Mouse (Mus musculus): Measurements from ENCODE around the gene Capza1. TPM values are rescaled to one million over a fixed set of nuclear protein-coding genes. Genes with fewer than 3 reads are reported as not detected.
A peak's percentile ranks its signal among the peaks of the same experiment; 100 is the strongest.

Capza1 gene
- polyA plus RNA-seq, 1 experiment from 2014 or later, result 196 TPM

GRCm38 (mm10) chr3:104790401-104790937 is 73.8 kb downstream of the Capza1 start:
- no peak for ATAC-seq (ENCODE audit: insufficient number of reproducible peaks, insufficient read depth, low FRiP score, low read depth)
- H3K27ac ChIP-seq (ENCODE audit: low read length), result peak overlapping the region; percentile 84
- peak overlapping the region; percentile 89 for H3K4me2 ChIP-seq (replicated peaks; ENCODE audit: low read depth, low read length)
- H3K4me3 ChIP-seq (ENCODE audit: low read depth, low read length), result peak overlapping the region; percentile 60
- WGBS, result 12% methylated on average over 6 of the region's 6 CpGs
- H3K9ac ChIP-seq (replicated peaks; ENCODE audit: low read depth, low read length), result peak overlapping the region; percentile 66
- peaks cover 21% of the 10 kb centered on the region for H3K36me3 ChIP-seq (ENCODE audit: control insufficient read depth, insufficient read depth, low read length)
- H3K27me3 ChIP-seq (ENCODE audit: control insufficient read depth, insufficient read depth, low read length), result no peaks in the 10 kb centered on the region
- peaks cover 52% of the 10 kb centered on the region for H3K4me1 ChIP-seq (ENCODE audit: control insufficient read depth, insufficient read depth, low read length)
- no peaks in the 10 kb centered on the region for H3K9me3 ChIP-seq (ENCODE audit: control insufficient read depth, low read depth, low read length)

DNA sequence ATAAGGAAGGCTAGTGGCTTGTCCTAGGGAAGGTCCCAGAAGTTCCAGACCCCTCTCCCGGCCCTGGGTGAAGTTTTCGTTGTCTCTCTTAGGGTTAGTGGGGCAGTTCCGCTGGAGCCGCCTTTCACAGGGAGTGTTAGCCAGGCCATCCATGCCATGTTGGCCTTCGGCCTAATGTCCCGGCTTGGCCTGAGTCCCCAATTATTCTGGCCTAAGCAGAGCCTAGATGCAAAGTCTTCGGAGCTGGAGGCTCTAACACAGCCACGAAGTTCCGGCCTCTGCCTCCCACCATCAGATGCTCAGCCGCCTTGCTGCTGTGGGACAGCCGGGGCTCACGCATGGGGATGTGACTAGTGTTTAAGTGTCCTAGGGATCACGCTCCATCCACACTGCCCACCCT is 74.5 kb downstream of the Capza1 start:
- peak overlapping the region; percentile 84 for H3K27ac ChIP-seq (ENCODE audit: low read length)
- H3K4me1 ChIP-seq (ENCODE audit: control insufficient read depth, insufficient read depth, low read length), result peaks cover 45% of the 10 kb centered on the region
- ATAC-seq (ENCODE audit: insufficient number of reproducible peaks, insufficient read depth, low FRiP score, low read depth), result no peak
- WGBS, result 23% methylated on average over 13 of the region's 13 CpGs
- peak overlapping the region; percentile 66 for H3K9ac ChIP-seq (replicated peaks; ENCODE audit: low read depth, low read length)
- peaks cover 18% of the 10 kb centered on the region; the same call in 1 of the 2 replicates for H3K36me3 ChIP-seq (ENCODE audit: control insufficient read depth, insufficient read depth, low read length)
- H3K9me3 ChIP-seq (ENCODE audit: control insufficient read depth, low read depth, low read length), result no peaks in the 10 kb centered on the region
- no peaks in the 10 kb centered on the region for H3K27me3 ChIP-seq (ENCODE audit: control insufficient read depth, insufficient read depth, low read length)
- H3K4me2 ChIP-seq (replicated peaks; ENCODE audit: low read depth, low read length), result peak overlapping the region; percentile 89
- peak overlapping the region; percentile 60 for H3K4me3 ChIP-seq (ENCODE audit: low read depth, low read length)

GRCm38 (mm10) chr3:104789312-104789605 is 75.0 kb downstream of the Capza1 start:
- no peaks in the 10 kb centered on the region for H3K27me3 ChIP-seq (ENCODE audit: control insufficient read depth, insufficient read depth, low read length)
- no peaks in the 10 kb centered on the region for H3K9me3 ChIP-seq (ENCODE audit: control insufficient read depth, low read depth, low read length)
- H3K27ac ChIP-seq (ENCODE audit: low read length), result peak overlapping the region; percentile 84
- H3K36me3 ChIP-seq (ENCODE audit: control insufficient read depth, insufficient read depth, low read length), result peaks cover 18% of the 10 kb centered on the region; the same call in 1 of the 2 replicates
- peak overlapping the region; percentile 89 for H3K4me2 ChIP-seq (replicated peaks; ENCODE audit: low read depth, low read length)
- peaks cover 41% of the 10 kb centered on the region for H3K4me1 ChIP-seq (ENCODE audit: control insufficient read depth, insufficient read depth, low read length)
- H3K4me3 ChIP-seq (ENCODE audit: low read depth, low read length), result peak overlapping the region; percentile 60
- WGBS, result 4% methylated on average over 10 of the region's 10 CpGs
- peak; percentile 3; the same call in 1 of the 2 replicates for ATAC-seq (ENCODE audit: insufficient number of reproducible peaks, insufficient read depth, low FRiP score, low read depth)
- peak overlapping the region; percentile 66 for H3K9ac ChIP-seq (replicated peaks; ENCODE audit: low read depth, low read length)

- H3K36me3 ChIP-seq (ENCODE audit: control insufficient read depth, insufficient read depth, low read length), result peaks cover 18% of the 10 kb centered on the region; the same call in 1 of the 2 replicates
- peak; percentile 91 for ATAC-seq (ENCODE audit: insufficient number of reproducible peaks, insufficient read depth, low FRiP score, low read depth)
- peak overlapping the region; percentile 66 for H3K9ac ChIP-seq (replicated peaks; ENCODE audit: low read depth, low read length)
- H3K27me3 ChIP-seq (ENCODE audit: control insufficient read depth, insufficient read depth, low read length), result no peaks in the 10 kb centered on the region
- H3K4me3 ChIP-seq (ENCODE audit: low read depth, low read length), result peak overlapping the region; percentile 60
- WGBS, result under 1% methylated on average over 52 of the region's 52 CpGs
- H3K27ac ChIP-seq (ENCODE audit: low read length), result peak overlapping the region; percentile 84
- H3K9me3 ChIP-seq (ENCODE audit: control insufficient read depth, low read depth, low read length), result no peaks in the 10 kb centered on the region
- peak overlapping the region; percentile 89 for H3K4me2 ChIP-seq (replicated peaks; ENCODE audit: low read depth, low read length)
- H3K4me1 ChIP-seq (ENCODE audit: control insufficient read depth, insufficient read depth, low read length), result peaks cover 36% of the 10 kb centered on the region
Observed at GRCm38 (mm10) chr3:104788561-104789311, 75.6 kb downstream of the Capza1 start.

DNA sequence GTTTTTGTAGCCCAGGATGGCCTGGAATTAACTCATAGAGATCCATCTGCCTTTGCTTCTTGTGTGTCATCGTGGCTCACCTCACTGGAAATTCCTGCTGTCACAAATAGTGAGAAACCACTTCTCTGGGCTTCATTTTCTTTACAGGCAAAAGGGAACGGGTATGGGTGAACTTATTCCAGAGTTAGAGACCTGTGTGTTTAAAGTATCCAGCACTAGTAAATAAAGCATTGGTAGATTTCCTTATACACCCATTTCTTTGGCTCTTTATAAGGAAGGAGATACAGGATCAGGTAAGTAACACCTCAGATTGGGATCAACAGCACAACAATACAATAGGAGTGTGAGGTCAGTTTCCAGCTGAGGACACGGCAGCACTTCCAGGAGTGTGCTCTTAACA is 76.2 kb downstream of the Capza1 start, which contains the start of gene Rhoc:
Gene Rhoc, plus strand, starts transcription at position 301 of the 400 bp plus-strand sequence.
- 25% methylated on average over 3 of the region's 3 CpGs for WGBS
- H3K36me3 ChIP-seq (ENCODE audit: control insufficient read depth, insufficient read depth, low read length), result peaks cover 16% of the 10 kb centered on the region; the same call in 1 of the 2 replicates
- H3K4me3 ChIP-seq (ENCODE audit: low read depth, low read length), result peak within 1 kb of the TSS; percentile 60
- ATAC-seq (ENCODE audit: insufficient number of reproducible peaks, insufficient read depth, low FRiP score, low read depth), result no peak
- H3K27ac ChIP-seq (ENCODE audit: low read length), result peak within 1 kb of the TSS; percentile 84
- peak within 1 kb of the TSS; percentile 66 for H3K9ac ChIP-seq (replicated peaks; ENCODE audit: low read depth, low read length)
- H3K4me2 ChIP-seq (replicated peaks; ENCODE audit: low read depth, low read length), result peak within 1 kb of the TSS; percentile 89
- H3K27me3 ChIP-seq (ENCODE audit: control insufficient read depth, insufficient read depth, low read length), result no peaks in the 10 kb centered on the region
- H3K9me3 ChIP-seq (ENCODE audit: control insufficient read depth, low read depth, low read length), result no peaks in the 10 kb centered on the region
- peaks cover 30% of the 10 kb centered on the region for H3K4me1 ChIP-seq (ENCODE audit: control insufficient read depth, insufficient read depth, low read length)

GRCm38 (mm10) chr3:104785284-104785683 is 79.0 kb downstream of the Capza1 start:
- Histone ChIP-seq H3K4me3 (ENCODE audit: low read depth, low read length) (no peak overlapping the region), H3K4me2 (replicated peaks; ENCODE audit: low read depth, low read length) (no peak overlapping the region), H3K27ac (ENCODE audit: low read length) (no peak overlapping the region), H3K9ac (replicated peaks; ENCODE audit: low read depth, low read length) (no peak overlapping the region), H3K36me3 (ENCODE audit: control insufficient read depth, insufficient read depth, low read length) (no peaks in the 10 kb centered on the region), H3K27me3 (ENCODE audit: control insufficient read depth, insufficient read depth, low read length) (0 out of 2 replicates have a peak, but pooled peaks cover 15% of the 10 kb centered on the region), H3K4me1 (ENCODE audit: control insufficient read depth, insufficient read depth, low read length) (peaks cover 16% of the 10 kb centered on the region; the same call in 1 of the 2 replicates), H3K9me3 (ENCODE audit: control insufficient read depth, low read depth, low read length) (no peaks in the 10 kb centered on the region)
- no peak for ATAC-seq (ENCODE audit: insufficient number of reproducible peaks, insufficient read depth, low FRiP score, low read depth)
- WGBS, result 91% methylated on average over 6 of the region's 6 CpGs

- ATAC-seq (ENCODE audit: insufficient number of reproducible peaks, insufficient read depth, low FRiP score, low read depth), result no peak
- Histone ChIP-seq H3K4me3 (ENCODE audit: low read depth, low read length) (no peak overlapping the region), H3K9me3 (ENCODE audit: control insufficient read depth, low read depth, low read length) (no peaks in the 10 kb centered on the region), H3K4me2 (replicated peaks; ENCODE audit: low read depth, low read length) (no peak overlapping the region), H3K9ac (replicated peaks; ENCODE audit: low read depth, low read length) (no peak overlapping the region), H3K27me3 (ENCODE audit: control insufficient read depth, insufficient read depth, low read length) (0 out of 2 replicates have a peak, but pooled peaks cover 22% of the 10 kb centered on the region), H3K36me3 (ENCODE audit: control insufficient read depth, insufficient read depth, low read length) (no peaks in the 10 kb centered on the region), H3K4me1 (ENCODE audit: control insufficient read depth, insufficient read depth, low read length) (peaks cover 11% of the 10 kb centered on the region; the same call in 1 of the 2 replicates), H3K27ac (ENCODE audit: low read length) (no peak overlapping the region)
- WGBS, result 39% methylated on average over 14 of the region's 14 CpGs
Observed at GRCm38 (mm10) chr3:104783971-104784500, 80.3 kb downstream of the Capza1 start.

DNA sequence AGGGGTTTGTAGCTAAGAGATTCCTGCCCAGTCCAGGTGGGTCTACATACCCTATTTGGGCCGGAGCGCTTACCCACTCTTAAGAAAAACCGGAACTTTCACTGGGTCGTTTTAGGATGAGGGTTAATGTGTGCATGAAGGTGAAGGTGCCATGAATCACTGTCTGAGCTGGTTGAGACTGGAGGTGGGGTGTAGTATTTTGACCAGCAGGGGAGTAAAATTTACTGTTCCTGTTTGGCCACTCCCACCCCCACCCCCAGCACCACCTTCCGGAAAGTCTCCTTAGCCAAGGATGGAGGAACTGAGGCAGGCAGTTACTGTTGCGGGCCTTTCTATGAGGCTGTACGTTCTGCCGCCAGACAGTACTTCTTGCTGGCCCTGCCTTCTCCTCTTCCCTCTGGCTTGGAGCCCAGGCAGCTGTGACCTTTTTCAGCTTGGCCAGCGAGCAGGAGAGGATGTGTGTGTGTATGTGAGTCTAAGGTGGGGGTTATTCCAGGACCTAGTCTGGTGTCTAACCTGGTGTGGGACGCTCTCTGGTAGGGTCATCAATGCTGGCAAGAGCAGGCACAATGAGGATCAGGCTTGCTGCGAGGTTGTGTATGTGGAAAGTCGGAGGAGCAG is 82.1 kb downstream of the Capza1 start:
- WGBS, result 19% methylated on average over 12 of the region's 12 CpGs
- ATAC-seq (ENCODE audit: insufficient number of reproducible peaks, insufficient read depth, low FRiP score, low read depth), result no peak
- H3K4me3 ChIP-seq (ENCODE audit: low read depth, low read length), result peak overlapping the region; percentile 39

More for the DNA sequence above, 82.1 kb downstream of the Capza1 start:
- Histone ChIP-seq H3K27me3 (ENCODE audit: control insufficient read depth, insufficient read depth, low read length) (0 out of 2 replicates have a peak, but pooled peaks cover 34% of the 10 kb centered on the region), H3K36me3 (ENCODE audit: control insufficient read depth, insufficient read depth, low read length) (no peaks in the 10 kb centered on the region), H3K27ac (ENCODE audit: low read length) (no peak overlapping the region), H3K4me2 (replicated peaks; ENCODE audit: low read depth, low read length) (peak overlapping the region; percentile 93), H3K9me3 (ENCODE audit: control insufficient read depth, low read depth, low read length) (no peaks in the 10 kb centered on the region), H3K9ac (replicated peaks; ENCODE audit: low read depth, low read length) (no peak overlapping the region), H3K4me1 (ENCODE audit: control insufficient read depth, insufficient read depth, low read length) (peaks cover 11% of the 10 kb centered on the region; the same call in 1 of the 2 replicates)
